Mouse (Mus musculus): ENCODE measurements around the gene Abtb2. TPM values are rescaled to one million over a fixed set of nuclear protein-coding genes. Genes with fewer than 3 reads are reported as not detected.

Abtb2 gene
- polyA plus RNA-seq, 1 experiment from 2014 or later: 19.9 TPM

DNA sequence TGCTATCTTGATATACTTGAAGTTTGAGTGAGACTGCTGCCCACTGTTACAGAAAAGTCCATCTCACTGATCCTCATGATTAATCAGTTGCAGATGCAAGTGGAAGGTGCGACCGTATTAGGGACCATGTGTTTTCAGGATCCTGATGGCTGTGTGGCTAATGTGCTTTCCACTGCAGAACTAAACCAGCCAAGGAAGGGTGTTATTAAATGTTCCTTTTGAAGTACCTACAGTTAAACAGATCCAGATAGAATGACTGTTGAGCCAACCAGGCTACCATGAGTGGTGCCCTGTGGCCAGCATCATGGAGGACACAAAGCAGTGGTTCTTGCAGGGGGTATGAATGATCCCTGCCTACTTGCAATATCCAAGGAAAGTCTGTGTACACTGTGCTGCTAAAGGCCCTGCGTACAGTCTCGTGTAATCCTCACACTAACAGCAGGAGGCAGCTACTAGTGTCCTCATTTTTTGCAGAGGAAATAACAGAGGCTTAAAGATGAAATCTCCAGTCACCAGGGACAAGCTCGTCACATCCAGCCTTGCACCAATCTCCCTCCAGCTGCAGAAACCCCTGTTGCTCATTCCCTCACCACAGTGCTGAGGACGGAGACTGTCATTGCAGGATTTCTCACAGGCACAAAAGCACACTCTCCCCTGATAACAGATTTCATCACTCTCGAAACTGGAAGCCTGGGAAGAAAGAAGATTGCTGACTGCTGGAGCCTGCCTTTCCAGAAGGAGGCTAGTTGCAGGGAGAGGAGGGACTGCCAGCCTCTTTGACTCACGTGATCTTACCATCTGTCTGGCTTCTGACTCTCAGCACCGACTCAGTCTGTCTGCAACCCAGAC, 25.9 kb downstream of the Abtb2 start:
- Histone ChIP-seq H3K4me2 (ENCODE audit: low read depth, low read length) (peak overlapping the region; percentile 5), H3K9ac (ENCODE audit: low read length) (no peak overlapping the region), H3K9me3 (replicated peaks; ENCODE audit: control insufficient read depth, low read length) (no peaks in the 10 kb centered on the region), H3K36me3 (ENCODE audit: control insufficient read depth, insufficient read depth) (no peaks in the 10 kb centered on the region), H3K27me3 (ENCODE audit: control insufficient read depth, insufficient read depth, low read length) (no peaks in the 10 kb centered on the region), H3K4me1 (ENCODE audit: control insufficient read depth, insufficient read depth, low read length) (peaks cover 85% of the 10 kb centered on the region), H3K4me3 (ENCODE audit: low read length) (no peak overlapping the region), H3K27ac (ENCODE audit: low read length) (peak overlapping the region; percentile 79)
- WGBS: 36% methylated on average over 9 of the region's 9 CpGs
- ATAC-seq (replicated peaks; ENCODE audit: extremely low read depth, insufficient read depth, low FRiP score): peak; percentile 70

DNA sequence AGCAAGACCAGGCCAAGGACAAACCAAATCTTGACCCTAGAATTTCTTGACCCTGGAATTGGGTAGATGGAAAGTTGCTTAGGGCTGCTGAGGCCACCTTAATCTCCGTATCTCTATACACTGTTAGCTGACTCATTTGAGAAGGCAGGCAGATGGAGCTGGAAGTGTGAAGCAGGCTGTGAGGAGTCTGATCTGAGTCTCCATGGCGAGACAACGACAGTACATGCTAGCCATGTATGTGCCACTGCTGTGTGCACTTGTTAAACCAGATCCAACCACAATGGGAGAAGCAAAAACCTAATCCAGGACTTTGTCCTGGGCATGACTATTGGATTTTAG, 26.4 kb downstream of the Abtb2 start:
- WGBS: 37% methylated on average over 3 of the region's 3 CpGs
- no peak for ATAC-seq (replicated peaks; ENCODE audit: extremely low read depth, insufficient read depth, low FRiP score)
- no peak overlapping the region for H3K9ac ChIP-seq (ENCODE audit: low read length)

DNA sequence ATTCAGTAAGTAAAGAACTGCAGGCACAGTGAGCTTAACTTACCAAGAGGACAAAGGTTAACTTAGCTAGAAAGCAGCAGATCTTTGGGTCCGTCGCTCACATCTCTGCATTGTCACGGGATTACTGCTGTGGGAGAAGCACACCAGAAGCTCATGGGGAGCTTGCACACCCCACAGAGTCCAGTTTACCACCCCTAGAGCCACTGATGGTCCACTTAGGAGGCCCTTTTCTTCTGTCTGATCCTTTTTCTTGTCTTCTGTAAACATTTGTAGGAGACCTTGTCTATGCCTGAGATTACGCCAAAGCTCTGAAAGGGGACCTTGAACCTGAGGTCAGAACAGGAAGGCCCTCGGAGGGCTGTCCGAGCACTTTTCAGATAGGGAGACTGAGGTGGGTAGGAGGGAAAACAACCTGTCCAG, 28.5 kb downstream of the Abtb2 start:
- Histone ChIP-seq H3K27ac (ENCODE audit: low read length) (no peak overlapping the region), H3K27me3 (ENCODE audit: control insufficient read depth, insufficient read depth, low read length) (no peaks in the 10 kb centered on the region), H3K9ac (ENCODE audit: low read length) (peak overlapping the region; percentile 40; the same call in 1 of the 2 replicates), H3K9me3 (replicated peaks; ENCODE audit: control insufficient read depth, low read length) (no peaks in the 10 kb centered on the region), H3K4me1 (ENCODE audit: control insufficient read depth, insufficient read depth, low read length) (peaks cover 79% of the 10 kb centered on the region), H3K4me3 (ENCODE audit: low read length) (no peak overlapping the region), H3K4me2 (ENCODE audit: low read depth, low read length) (no peak overlapping the region), H3K36me3 (ENCODE audit: control insufficient read depth, insufficient read depth) (no peaks in the 10 kb centered on the region)
- no peak for ATAC-seq (replicated peaks; ENCODE audit: extremely low read depth, insufficient read depth, low FRiP score)
- 63% methylated on average over 6 of the region's 6 CpGs for WGBS

More for the DNA sequence above, 26.4 kb downstream of the Abtb2 start:
- peak overlapping the region; percentile 79 for H3K27ac ChIP-seq (ENCODE audit: low read length)
- no peaks in the 10 kb centered on the region for H3K27me3 ChIP-seq (ENCODE audit: control insufficient read depth, insufficient read depth, low read length)
- H3K4me2 ChIP-seq (ENCODE audit: low read depth, low read length): peak overlapping the region; percentile 5; the same call in 1 of the 2 replicates
- no peaks in the 10 kb centered on the region for H3K36me3 ChIP-seq (ENCODE audit: control insufficient read depth, insufficient read depth)
- H3K4me1 ChIP-seq (ENCODE audit: control insufficient read depth, insufficient read depth, low read length): peaks cover 85% of the 10 kb centered on the region
- no peaks in the 10 kb centered on the region for H3K9me3 ChIP-seq (replicated peaks; ENCODE audit: control insufficient read depth, low read length)
- no peak overlapping the region for H3K4me3 ChIP-seq (ENCODE audit: low read length)

DNA sequence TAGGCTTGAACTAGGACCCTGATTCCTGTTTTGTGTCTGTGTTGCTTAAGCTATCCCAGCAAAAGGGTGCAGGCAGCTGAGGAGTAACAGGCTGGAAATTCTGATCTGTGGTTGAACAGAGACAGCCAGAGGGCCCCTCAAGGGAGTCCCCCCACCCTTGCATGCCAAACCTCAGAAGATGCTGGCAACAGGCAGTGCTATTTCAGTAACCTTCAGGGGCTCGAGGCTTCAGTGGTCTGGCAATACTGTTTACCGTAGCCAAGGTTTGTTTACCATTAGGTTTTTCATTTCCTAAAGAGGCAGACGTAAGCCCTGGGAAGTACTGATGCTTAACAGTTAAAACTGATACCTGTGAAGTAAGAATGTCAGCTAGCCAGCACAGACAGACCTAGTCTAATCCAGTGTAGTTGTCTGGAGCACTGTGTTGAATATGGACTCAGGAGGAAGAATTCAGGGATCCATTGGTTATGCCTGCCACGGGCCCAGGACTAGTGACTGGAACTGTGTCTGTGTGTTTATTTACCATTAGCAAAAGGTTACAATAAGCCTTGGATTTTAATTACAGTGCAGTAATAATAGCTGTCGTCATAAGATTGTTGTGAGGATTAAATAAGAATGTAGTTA, 29.0 kb downstream of the Abtb2 start:
- Histone ChIP-seq H3K4me3 (ENCODE audit: low read length) (no peak overlapping the region), H3K36me3 (ENCODE audit: control insufficient read depth, insufficient read depth) (no peaks in the 10 kb centered on the region), H3K27me3 (ENCODE audit: control insufficient read depth, insufficient read depth, low read length) (no peaks in the 10 kb centered on the region), H3K27ac (ENCODE audit: low read length) (no peak overlapping the region), H3K4me2 (ENCODE audit: low read depth, low read length) (no peak overlapping the region), H3K9me3 (replicated peaks; ENCODE audit: control insufficient read depth, low read length) (no peaks in the 10 kb centered on the region), H3K4me1 (ENCODE audit: control insufficient read depth, insufficient read depth, low read length) (peaks cover 78% of the 10 kb centered on the region), H3K9ac (ENCODE audit: low read length) (peak overlapping the region; percentile 40; the same call in 1 of the 2 replicates)
- no peak for ATAC-seq (replicated peaks; ENCODE audit: extremely low read depth, insufficient read depth, low FRiP score)
- WGBS: 52% methylated on average over 5 of the region's 5 CpGs

DNA sequence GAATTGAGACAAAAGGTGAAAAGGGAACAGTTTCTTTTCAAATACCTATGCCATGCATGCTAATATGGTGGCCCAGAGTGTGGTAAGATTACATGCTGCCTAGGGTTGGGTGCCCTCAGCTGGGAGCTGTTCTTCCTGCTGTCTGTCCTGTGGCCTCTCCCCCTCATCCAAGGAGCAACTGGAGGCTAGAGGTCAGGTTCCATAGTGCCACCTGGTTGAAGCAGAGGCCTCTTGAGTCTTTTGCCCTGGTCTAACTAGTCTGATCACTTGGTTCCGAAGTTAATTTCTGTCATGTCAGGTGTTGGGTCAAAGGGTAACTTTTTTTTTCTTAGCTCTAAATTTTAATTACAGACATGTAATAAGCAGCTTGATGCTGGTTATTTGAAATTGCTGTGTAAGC, 33.2 kb downstream of the Abtb2 start:
- Histone ChIP-seq H3K4me2 (ENCODE audit: low read depth, low read length) (0 out of 2 replicates have a peak overlapping the region, but pooled peaks have one; percentile 16), H3K36me3 (ENCODE audit: control insufficient read depth, insufficient read depth) (no peaks in the 10 kb centered on the region), H3K27me3 (ENCODE audit: control insufficient read depth, insufficient read depth, low read length) (no peaks in the 10 kb centered on the region), H3K4me3 (ENCODE audit: low read length) (no peak overlapping the region), H3K9me3 (replicated peaks; ENCODE audit: control insufficient read depth, low read length) (no peaks in the 10 kb centered on the region), H3K27ac (ENCODE audit: low read length) (peak overlapping the region; percentile 76), H3K4me1 (ENCODE audit: control insufficient read depth, insufficient read depth, low read length) (peaks cover 82% of the 10 kb centered on the region), H3K9ac (ENCODE audit: low read length) (no peak overlapping the region; the same call in 1 of the 2 replicates)
- 80% methylated on average over 1 of the region's 1 CpGs for WGBS
- no peak for ATAC-seq (replicated peaks; ENCODE audit: extremely low read depth, insufficient read depth, low FRiP score)

DNA sequence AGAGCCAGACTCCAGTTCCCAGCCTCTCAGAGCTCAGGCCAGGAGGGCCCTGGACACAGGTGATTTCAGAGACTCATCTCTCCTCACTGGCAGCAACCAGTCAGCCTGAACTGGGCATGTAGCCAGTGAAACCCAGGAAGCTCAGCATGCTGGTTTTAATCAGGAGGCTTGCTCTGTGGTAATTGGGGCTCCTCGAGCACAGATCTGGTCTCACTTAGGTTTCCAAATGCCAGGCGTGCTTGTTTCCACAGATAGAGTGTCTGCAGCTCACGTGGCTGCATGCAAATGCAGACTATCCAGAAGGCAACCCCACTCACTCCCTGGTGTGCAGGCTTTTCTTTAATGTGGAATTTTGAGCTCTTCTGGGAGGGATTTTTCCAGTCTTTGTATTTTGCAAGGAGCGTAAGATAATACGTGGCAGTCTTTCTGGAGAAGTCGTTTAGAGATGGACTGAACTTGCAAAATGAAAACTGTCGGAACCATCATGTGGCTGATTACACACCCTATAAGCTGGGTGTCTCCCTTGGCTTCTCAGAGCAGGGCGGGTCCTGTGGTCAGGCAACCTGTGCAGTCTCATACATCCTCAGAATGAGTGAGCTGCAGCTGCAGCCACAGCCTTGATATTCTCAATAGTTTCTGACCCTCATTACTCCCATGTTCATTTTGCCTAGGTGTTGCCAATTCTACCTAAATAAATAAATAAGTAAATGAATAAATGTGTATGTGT, 34.2 kb downstream of the Abtb2 start:
- H3K36me3 ChIP-seq (ENCODE audit: control insufficient read depth, insufficient read depth): no peaks in the 10 kb centered on the region
- H3K27me3 ChIP-seq (ENCODE audit: control insufficient read depth, insufficient read depth, low read length): no peaks in the 10 kb centered on the region
- H3K4me2 ChIP-seq (ENCODE audit: low read depth, low read length): peak overlapping the region; percentile 46
- H3K9me3 ChIP-seq (replicated peaks; ENCODE audit: control insufficient read depth, low read length): no peaks in the 10 kb centered on the region
- ATAC-seq (replicated peaks; ENCODE audit: extremely low read depth, insufficient read depth, low FRiP score): peak; percentile 80
- 0 out of 2 replicates have a peak overlapping the region, but pooled peaks have one; percentile 2 for H3K4me3 ChIP-seq (ENCODE audit: low read length)
- H3K9ac ChIP-seq (ENCODE audit: low read length): peak overlapping the region; percentile 34
- peak overlapping the region; percentile 76 for H3K27ac ChIP-seq (ENCODE audit: low read length)
- WGBS: 24% methylated on average over 8 of the region's 8 CpGs
- peaks cover 80% of the 10 kb centered on the region for H3K4me1 ChIP-seq (ENCODE audit: control insufficient read depth, insufficient read depth, low read length)

DNA sequence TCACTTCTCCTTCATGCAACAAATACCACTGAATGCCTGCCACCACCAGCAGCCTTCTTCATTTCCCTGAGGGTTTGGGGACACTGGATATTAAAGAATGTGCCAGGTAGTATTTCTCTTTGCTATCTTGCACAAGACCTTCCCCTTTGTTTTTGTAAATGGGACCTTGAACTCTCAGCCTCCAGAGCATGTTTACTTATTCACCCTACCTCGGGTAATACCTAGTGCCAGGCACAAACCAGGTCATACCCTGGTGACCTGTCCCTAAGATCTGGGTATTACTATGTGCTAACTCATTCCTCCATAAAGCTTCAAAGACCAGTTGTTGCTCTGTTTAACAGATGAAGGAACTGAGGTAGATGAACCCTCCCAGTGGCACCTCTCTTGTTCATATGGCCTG, 35.0 kb downstream of the Abtb2 start:
- H3K9me3 ChIP-seq (replicated peaks; ENCODE audit: control insufficient read depth, low read length): no peaks in the 10 kb centered on the region
- no peaks in the 10 kb centered on the region for H3K27me3 ChIP-seq (ENCODE audit: control insufficient read depth, insufficient read depth, low read length)
- 0 out of 2 replicates have a peak overlapping the region, but pooled peaks have one; percentile 13 for H3K9ac ChIP-seq (ENCODE audit: low read length)
- no peaks in the 10 kb centered on the region for H3K36me3 ChIP-seq (ENCODE audit: control insufficient read depth, insufficient read depth)
- WGBS: 63% methylated on average over 1 of the region's 1 CpGs
- H3K4me2 ChIP-seq (ENCODE audit: low read depth, low read length): 0 out of 2 replicates have a peak overlapping the region, but pooled peaks have one; percentile 46
- H3K4me1 ChIP-seq (ENCODE audit: control insufficient read depth, insufficient read depth, low read length): peaks cover 76% of the 10 kb centered on the region
- ATAC-seq (replicated peaks; ENCODE audit: extremely low read depth, insufficient read depth, low FRiP score): no peak
- H3K4me3 ChIP-seq (ENCODE audit: low read length): no peak overlapping the region
- H3K27ac ChIP-seq (ENCODE audit: low read length): peak overlapping the region; percentile 76

DNA sequence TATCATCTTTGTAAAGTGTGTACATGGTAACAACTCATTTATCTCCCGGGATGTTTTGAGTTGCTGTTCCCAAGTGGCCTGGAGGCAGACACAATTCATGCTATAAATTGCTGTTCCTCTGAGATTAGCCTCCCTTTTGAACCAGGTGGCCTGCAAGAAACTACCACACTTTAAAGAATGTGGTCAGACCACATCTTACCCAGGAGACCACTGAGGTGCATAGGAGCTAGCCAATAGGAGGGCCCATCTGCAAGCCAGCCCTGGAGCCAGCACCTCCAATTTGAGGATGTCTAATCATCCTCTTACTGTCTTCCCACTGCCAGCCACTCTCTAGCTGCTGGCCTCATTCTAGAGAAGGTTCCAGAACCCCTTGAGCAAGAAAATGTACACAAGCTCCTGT, 35.4 kb downstream of the Abtb2 start:
- Histone ChIP-seq H3K9ac (ENCODE audit: low read length) (no peak overlapping the region), H3K4me2 (ENCODE audit: low read depth, low read length) (no peak overlapping the region), H3K27ac (ENCODE audit: low read length) (peak overlapping the region; percentile 76), H3K36me3 (ENCODE audit: control insufficient read depth, insufficient read depth) (no peaks in the 10 kb centered on the region), H3K4me1 (ENCODE audit: control insufficient read depth, insufficient read depth, low read length) (peaks cover 76% of the 10 kb centered on the region), H3K9me3 (replicated peaks; ENCODE audit: control insufficient read depth, low read length) (no peaks in the 10 kb centered on the region), H3K27me3 (ENCODE audit: control insufficient read depth, insufficient read depth, low read length) (no peaks in the 10 kb centered on the region), H3K4me3 (ENCODE audit: low read length) (no peak overlapping the region)
- no peak for ATAC-seq (replicated peaks; ENCODE audit: extremely low read depth, insufficient read depth, low FRiP score)
- 42% methylated on average over 1 of the region's 1 CpGs for WGBS

Measured in heart, embryonic 16.5 days (tissue).